Mouse (Mus musculus) spleen, postnatal 14 days (tissue): Measurements from ENCODE around the gene Snx14.
A peak's percentile ranks its signal among the peaks of the same experiment; 100 is the strongest.
"Not testable (repeated sequence)": the region's sequence is repeated elsewhere in the genome, so short reads cannot be mapped to it uniquely, and the experiment has no call there.

Experiments used
- DNase-seq, 2 experiments: peaks; one replicate each; pipeline ENCODE4 v3.0.0; 2021 to 2022; ENCODE audit warnings: low spot score in 2 of 2

Snx14 gene

GRCm38 (mm10) chr9:88438555-88439237 is at the start of gene Snx14:
TSS of gene Snx14 (minus strand) at chr9:88438958.
- DNase-seq = peak; percentile 85 to 88

- no peak for DNase-seq
Measured at GRCm38 (mm10) chr9:88484531-88484930, 45.8 kb upstream of the Snx14 start.

GRCm38 (mm10) chr9:88482829-88483396 is 44.2 kb upstream of the Snx14 start:
- DNase-seq = peak; percentile 58 to 69

GRCm38 (mm10) chr9:88482230-88482828 is 43.6 kb upstream of the Snx14 start, which contains the start of gene Syncrip:
TSS of gene Syncrip (minus strand) at chr9:88482574.
- peak; percentile 82 to 88 for DNase-seq

GRCm38 (mm10) chr9:88481791-88482160 is 43.0 kb upstream of the Snx14 start:
- peak; percentile 15 to 30 for DNase-seq

GRCm38 (mm10) chr9:88481061-88481790 is 42.5 kb upstream of the Snx14 start:
- peak; percentile 17 to 32 for DNase-seq

- DNase-seq = no peak
Measured at GRCm38 (mm10) chr9:88480120-88480519, 41.4 kb upstream of the Snx14 start.

GRCm38 (mm10) chr9:88476138-88476537 is 37.4 kb upstream of the Snx14 start:
- no peak for DNase-seq

- DNase-seq = not testable (repeated sequence)
Measured at GRCm38 (mm10) chr9:88461017-88461416, 22.3 kb upstream of the Snx14 start.

- DNase-seq = no peak
Measured at GRCm38 (mm10) chr9:88439991-88440390, 1.2 kb upstream of the Snx14 start.

- DNase-seq = no peak
Measured at GRCm38 (mm10) chr9:88439238-88439600, 461 bp upstream of the Snx14 start.

- no peak for DNase-seq
Measured at GRCm38 (mm10) chr9:88438237-88438554, 562 bp downstream of the Snx14 start.

GRCm38 (mm10) chr9:88437342-88438236 is 1.2 kb downstream of the Snx14 start:
- DNase-seq = no peak

GRCm38 (mm10) chr9:88424356-88424755 is 14.4 kb downstream of the Snx14 start:
- DNase-seq = no peak

- DNase-seq = no peak
Measured at GRCm38 (mm10) chr9:88422428-88422827, 16.3 kb downstream of the Snx14 start.

GRCm38 (mm10) chr9:88416752-88417151 is 22.0 kb downstream of the Snx14 start:
- DNase-seq = no peak

- DNase-seq = no peak
Measured at GRCm38 (mm10) chr9:88409978-88410377, 28.8 kb downstream of the Snx14 start.

- no peak for DNase-seq
Measured at GRCm38 (mm10) chr9:88404515-88404914, 34.2 kb downstream of the Snx14 start.

- peak; percentile 16 to 53 for DNase-seq
Measured at GRCm38 (mm10) chr9:88404088-88404487, 34.7 kb downstream of the Snx14 start.

GRCm38 (mm10) chr9:88398461-88398860 is 40.3 kb downstream of the Snx14 start:
- DNase-seq = no peak

GRCm38 (mm10) chr9:88394852-88395251 is 43.9 kb downstream of the Snx14 start:
- DNase-seq = no peak

- no peak for DNase-seq
Measured at GRCm38 (mm10) chr9:88388826-88389225, 49.9 kb downstream of the Snx14 start.
